Mouse (Mus musculus): ENCODE data around the gene Acrv1. TPM values are rescaled to one million over a fixed set of nuclear protein-coding genes. Genes with fewer than 3 reads are reported as not detected.

The Acrv1 gene
- polyA plus RNA-seq, 1 experiment = not detected

DNA sequence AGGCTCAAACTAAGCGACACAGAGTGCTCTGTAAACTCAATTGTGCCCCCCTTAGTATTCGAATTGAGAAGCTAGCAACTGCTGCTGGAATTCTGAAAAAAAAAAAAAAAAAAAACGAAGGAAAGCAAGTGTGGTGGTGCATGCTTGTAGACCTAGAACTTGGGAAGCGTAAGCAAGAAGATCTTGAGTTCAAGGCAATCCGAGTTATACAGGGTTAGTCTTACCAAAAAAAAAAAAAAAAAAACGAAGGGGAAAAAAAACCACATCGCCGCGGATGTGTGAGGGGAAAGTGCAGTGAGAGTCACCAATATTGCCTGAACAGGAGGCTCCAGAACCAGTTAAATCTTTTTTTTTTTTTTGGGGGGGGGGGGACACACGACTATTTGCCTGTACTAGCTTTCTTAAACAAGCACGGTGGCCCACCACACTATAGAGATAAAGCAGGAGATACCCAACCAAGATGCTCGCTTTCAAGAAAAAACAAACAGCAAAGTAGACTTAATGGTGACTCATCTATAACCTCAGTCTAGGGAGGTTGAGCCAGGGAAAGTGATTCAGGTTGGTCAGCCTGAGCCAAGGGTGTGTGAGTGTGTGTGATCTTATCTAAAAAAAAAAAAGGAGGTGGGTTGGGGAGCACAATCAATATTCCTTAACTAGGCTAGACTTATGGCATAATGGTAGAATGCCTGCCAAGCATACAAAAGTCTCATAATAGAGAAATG lies 34.2 kb downstream of the Acrv1 start, which contains the start of gene Chek1:
TSS of gene Chek1 (minus strand) at position 32 of the 722 bp plus-strand sequence.
- Histone ChIP-seq H3K27ac (ENCODE audit: insufficient read depth, low read depth, low read length) (peak within 1 kb of the TSS; percentile 48), H3K4me1 (ENCODE audit: control insufficient read depth, insufficient read depth, low read length) (peaks cover 4% of the 10 kb centered on the region; the same call in 1 of the 2 replicates), H3K4me3 (ENCODE audit: insufficient read depth, low read depth, low read length) (peak within 1 kb of the TSS; percentile 59)
- no peak for TF ChIP-seq POLR2A (IDR thresholded peaks at IDR 0.05; ENCODE audit: insufficient read depth, low read depth, low read length)
- no peak for TF ChIP-seq CTCF (IDR thresholded peaks at IDR 0.05; ENCODE audit: insufficient read depth, low read depth, low read length)
- 4% methylated on average over 12 of the region's 12 CpGs for WGBS

Other genes starting within 250 kb of the Acrv1 start
- not detected in 2 replicates for gene Gm9513, start 217.6 kb upstream of the Acrv1 start, polyA plus RNA-seq (2012; ENCODE audit: insufficient read depth, insufficient read length, low replicate concordance, missing spikeins)
- not detected in 2 replicates for gene Gm5615, start 151.3 kb upstream of the Acrv1 start, polyA plus RNA-seq (2012; ENCODE audit: insufficient read depth, insufficient read length, low replicate concordance, missing spikeins)
- gene Gm17689, start 110.6 kb upstream of the Acrv1 start, polyA plus RNA-seq (2012; ENCODE audit: insufficient read depth, insufficient read length, low replicate concordance, missing spikeins) = not detected in 2 replicates
- gene A630095E13Rik, start 49.8 kb upstream of the Acrv1 start, polyA plus RNA-seq (2012; ENCODE audit: insufficient read depth, insufficient read length, low replicate concordance, missing spikeins) = not detected in 2 replicates
- gene Chek1, start 33.8 kb downstream of the Acrv1 start, polyA plus RNA-seq (2012; ENCODE audit: insufficient read depth, insufficient read length, low replicate concordance, missing spikeins) = not detected in 2 replicates
- not detected in 2 replicates for gene Stt3a, start 74.5 kb downstream of the Acrv1 start, polyA plus RNA-seq (2012; ENCODE audit: insufficient read depth, insufficient read length, low replicate concordance, missing spikeins)
- gene Ei24, start 104.2 kb downstream of the Acrv1 start, polyA plus RNA-seq (2012; ENCODE audit: insufficient read depth, insufficient read length, low replicate concordance, missing spikeins) = 632 TPM in 1 of 2 replicates, not detected in the other
- not detected in 2 replicates for gene Fez1, start 128.6 kb downstream of the Acrv1 start, polyA plus RNA-seq (2012; ENCODE audit: insufficient read depth, insufficient read length, low replicate concordance, missing spikeins)

Measured in olfactory bulb, adult 2 months (tissue).